Mouse (Mus musculus): ENCODE measurements at regions not wholly inside any gene's neighbourhood (a gene's known extent, or its start where the extent isn't known, plus 50 kb on each side); places are given as distances from the start of the nearest gene placed in this dataset.

GRCm38 (mm10) chr2:74084971-74085370 lies 173.8 kb upstream of the Atp5g3 start:
- TF ChIP-seq CTCF (IDR thresholded peaks at IDR 0.05; ENCODE audit: insufficient read depth, low read length) (no peak), POLR2A (IDR thresholded peaks at IDR 0.05; ENCODE audit: borderline replicate concordance, extremely low read depth, low read depth, low read length) (no peak)

Data from lung, adult 2 months (tissue).